Mouse (Mus musculus): ENCODE data around the gene Rgs6. TPM values are rescaled to one million over a fixed set of nuclear protein-coding genes. Genes with fewer than 3 reads are reported as not detected.

Gene Rgs6
- polyA plus RNA-seq, 1 experiment from 2014 or later: 17.7 TPM

DNA sequence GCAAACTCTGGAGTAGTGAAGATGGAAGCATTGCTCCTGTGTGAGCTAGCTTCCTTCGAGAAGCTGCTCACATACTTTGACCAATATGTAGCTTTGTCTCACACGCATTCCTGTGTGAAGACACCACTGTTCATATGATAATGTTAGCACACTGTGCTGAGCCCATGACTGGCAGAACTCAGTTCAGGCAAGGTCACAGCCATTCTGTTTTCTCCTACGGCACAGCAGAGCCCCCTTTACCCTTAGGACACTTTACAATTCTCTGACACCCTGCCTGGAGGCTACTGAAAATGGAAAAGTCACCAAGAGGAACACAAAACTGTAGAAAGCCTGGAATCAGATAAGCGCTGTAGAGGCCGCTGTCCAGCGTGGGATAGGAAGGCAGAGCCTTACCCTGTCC is 478.3 kb downstream of the Rgs6 start:
- no peak for ATAC-seq (ENCODE audit: insufficient number of reproducible peaks, low FRiP score)
- H3K27ac ChIP-seq (ENCODE audit: poor library complexity, severe bottlenecking): no peak overlapping the region
- no peaks in the 10 kb centered on the region for H3K36me3 ChIP-seq
- WGBS: 59% methylated on average over 6 of the region's 6 CpGs
- no peaks in the 10 kb centered on the region for H3K9me3 ChIP-seq (replicated peaks)
- no peak overlapping the region for H3K4me2 ChIP-seq
- no peaks in the 10 kb centered on the region for H3K27me3 ChIP-seq (replicated peaks)
- 0 out of 2 replicates have a peak, but pooled peaks cover 9% of the 10 kb centered on the region for H3K4me1 ChIP-seq (replicated peaks)
- no peak overlapping the region for H3K9ac ChIP-seq
- H3K4me3 ChIP-seq: no peak overlapping the region

DNA sequence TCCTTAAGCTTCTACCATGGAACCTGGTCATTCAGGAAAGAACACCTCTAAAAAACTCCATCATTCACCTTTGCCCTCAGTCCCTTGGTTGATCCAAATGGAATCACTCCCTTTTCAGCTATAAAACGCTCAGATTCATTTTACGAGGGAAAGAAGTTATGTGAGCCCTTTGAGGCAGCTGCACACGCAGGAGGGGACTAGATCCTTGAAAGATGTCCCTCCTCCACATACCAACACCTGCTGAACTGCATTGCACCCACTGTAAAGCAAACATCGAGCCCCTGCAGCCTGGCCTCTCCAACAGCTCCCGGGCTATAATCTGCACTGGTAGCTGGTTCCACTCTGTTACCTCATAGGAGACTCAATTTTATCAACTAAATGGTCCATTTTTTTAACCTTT is 482.8 kb downstream of the Rgs6 start:
- peaks cover 44% of the 10 kb centered on the region for H3K4me1 ChIP-seq (replicated peaks)
- WGBS: 55% methylated on average over 5 of the region's 5 CpGs
- no peak for ATAC-seq (ENCODE audit: insufficient number of reproducible peaks, low FRiP score)
- no peaks in the 10 kb centered on the region for H3K9me3 ChIP-seq (replicated peaks)
- no peak overlapping the region for H3K4me3 ChIP-seq
- no peak overlapping the region for H3K4me2 ChIP-seq
- H3K27me3 ChIP-seq (replicated peaks): no peaks in the 10 kb centered on the region
- H3K9ac ChIP-seq: no peak overlapping the region
- no peak overlapping the region for H3K27ac ChIP-seq (ENCODE audit: poor library complexity, severe bottlenecking)
- no peaks in the 10 kb centered on the region for H3K36me3 ChIP-seq

DNA sequence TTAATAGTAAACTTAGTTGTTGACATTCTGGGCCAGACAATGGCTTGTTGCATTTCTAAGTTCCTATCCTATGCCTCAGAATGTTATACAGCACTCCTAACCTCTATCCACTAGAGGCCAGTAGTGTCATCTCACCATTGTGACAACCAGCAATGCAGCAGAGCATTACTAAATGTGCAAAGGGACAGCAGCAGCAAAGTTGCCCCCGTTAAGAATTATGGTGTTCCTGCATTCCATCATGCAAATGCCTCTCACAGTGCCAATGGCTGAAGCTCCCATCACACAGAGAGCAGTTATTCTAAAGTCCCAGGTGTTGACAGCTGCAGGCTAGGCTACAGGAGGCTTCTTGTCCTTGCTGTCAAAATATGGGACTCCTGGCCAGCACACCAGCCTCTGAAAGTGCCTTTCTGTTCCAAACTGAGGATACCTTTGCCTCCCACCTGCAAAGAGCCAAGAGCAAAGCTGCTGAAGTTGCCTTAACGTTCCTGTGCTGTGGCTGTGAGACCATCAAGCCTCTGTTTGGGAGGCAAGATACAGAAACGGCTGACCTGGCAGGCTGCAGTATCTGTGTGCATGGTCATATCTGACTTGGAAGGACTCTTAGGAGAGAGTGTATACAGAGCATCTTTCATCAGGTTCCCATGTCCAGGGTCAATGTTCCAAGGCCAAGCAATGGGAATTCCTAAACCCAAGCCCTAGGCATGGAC is 484.2 kb downstream of the Rgs6 start:
- H3K4me3 ChIP-seq: no peak overlapping the region
- H3K27me3 ChIP-seq (replicated peaks): no peaks in the 10 kb centered on the region
- H3K27ac ChIP-seq (ENCODE audit: poor library complexity, severe bottlenecking): peak overlapping the region; percentile 96
- H3K36me3 ChIP-seq: no peaks in the 10 kb centered on the region
- peaks cover 49% of the 10 kb centered on the region for H3K4me1 ChIP-seq (replicated peaks)
- peak overlapping the region; percentile 51 for H3K4me2 ChIP-seq
- ATAC-seq (ENCODE audit: insufficient number of reproducible peaks, low FRiP score): peak; percentile 51
- WGBS: 3% methylated on average over 3 of the region's 3 CpGs
- no peaks in the 10 kb centered on the region for H3K9me3 ChIP-seq (replicated peaks)
- H3K9ac ChIP-seq: 0 out of 2 replicates have a peak overlapping the region, but pooled peaks have one; percentile 28

DNA sequence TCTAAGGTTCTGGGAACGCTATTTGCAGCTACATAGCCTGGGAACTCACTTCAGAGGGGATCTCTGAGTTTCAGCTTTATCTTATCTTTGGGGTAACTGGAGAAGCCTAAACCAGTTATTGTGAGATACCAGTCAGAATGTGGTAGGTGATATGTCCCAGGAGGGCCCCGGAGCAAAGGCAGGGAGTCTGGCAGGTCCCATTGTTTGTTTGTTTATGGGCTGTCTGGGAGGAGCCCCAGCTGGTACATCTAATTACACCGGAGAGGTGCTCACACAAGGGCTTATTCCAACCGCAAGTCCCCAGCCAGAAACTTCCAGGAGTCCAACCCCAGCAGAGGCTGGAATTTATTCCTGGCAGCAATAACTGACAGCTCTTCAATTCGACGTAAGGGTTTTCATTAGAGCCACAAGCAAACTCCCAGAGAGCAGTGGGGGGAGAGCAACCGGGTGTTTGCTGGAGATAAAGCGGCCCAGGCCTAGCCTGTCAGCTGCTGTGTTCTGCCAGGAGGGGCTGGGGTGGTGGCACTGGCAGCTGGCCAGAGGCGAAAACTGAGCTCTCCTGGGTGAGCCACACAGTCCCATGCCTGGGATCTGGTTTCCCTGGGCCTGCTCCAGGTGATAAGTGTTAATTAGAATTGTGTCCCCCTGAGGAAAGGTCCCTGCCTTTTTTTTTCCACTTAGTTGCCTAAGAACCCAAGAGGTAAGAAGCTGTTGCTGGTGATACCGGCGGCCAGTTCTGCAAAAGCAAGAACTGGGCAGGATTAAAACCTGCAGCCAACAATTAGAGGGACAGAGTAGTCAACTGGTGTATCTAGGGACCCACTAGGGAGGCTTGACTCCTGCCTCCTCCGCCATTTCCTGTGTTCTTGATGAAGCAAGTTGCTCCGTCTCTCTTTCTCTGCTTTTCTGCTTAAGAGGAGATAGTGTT is 485.1 kb downstream of the Rgs6 start:
- H3K36me3 ChIP-seq: no peaks in the 10 kb centered on the region
- ATAC-seq (ENCODE audit: insufficient number of reproducible peaks, low FRiP score): peak; percentile 97
- peak overlapping the region; percentile 96 for H3K27ac ChIP-seq (ENCODE audit: poor library complexity, severe bottlenecking)
- WGBS: 5% methylated on average over 13 of the region's 13 CpGs
- no peak overlapping the region for H3K4me3 ChIP-seq
- H3K4me1 ChIP-seq (replicated peaks): peaks cover 56% of the 10 kb centered on the region
- H3K4me2 ChIP-seq: peak overlapping the region; percentile 51
- H3K27me3 ChIP-seq (replicated peaks): no peaks in the 10 kb centered on the region
- H3K9ac ChIP-seq: peak overlapping the region; percentile 38; the same call in 1 of the 2 replicates
- H3K9me3 ChIP-seq (replicated peaks): no peaks in the 10 kb centered on the region

- H3K36me3 ChIP-seq: no peaks in the 10 kb centered on the region
- ATAC-seq (ENCODE audit: insufficient number of reproducible peaks, low FRiP score): 0 out of 2 replicates have a peak, but pooled peaks have one; percentile 26
- no peaks in the 10 kb centered on the region for H3K9me3 ChIP-seq (replicated peaks)
- peak overlapping the region; percentile 16 for H3K4me2 ChIP-seq
- H3K27ac ChIP-seq (ENCODE audit: poor library complexity, severe bottlenecking): peak overlapping the region; percentile 96
- no peaks in the 10 kb centered on the region for H3K27me3 ChIP-seq (replicated peaks)
- H3K4me1 ChIP-seq (replicated peaks): peaks cover 57% of the 10 kb centered on the region
- H3K4me3 ChIP-seq: no peak overlapping the region
- 47% methylated on average over 6 of the region's 6 CpGs for WGBS
- peak overlapping the region; percentile 38; the same call in 1 of the 2 replicates for H3K9ac ChIP-seq
Measured at GRCm38 (mm10) chr12:83073879-83074368, 485.8 kb downstream of the Rgs6 start.

DNA sequence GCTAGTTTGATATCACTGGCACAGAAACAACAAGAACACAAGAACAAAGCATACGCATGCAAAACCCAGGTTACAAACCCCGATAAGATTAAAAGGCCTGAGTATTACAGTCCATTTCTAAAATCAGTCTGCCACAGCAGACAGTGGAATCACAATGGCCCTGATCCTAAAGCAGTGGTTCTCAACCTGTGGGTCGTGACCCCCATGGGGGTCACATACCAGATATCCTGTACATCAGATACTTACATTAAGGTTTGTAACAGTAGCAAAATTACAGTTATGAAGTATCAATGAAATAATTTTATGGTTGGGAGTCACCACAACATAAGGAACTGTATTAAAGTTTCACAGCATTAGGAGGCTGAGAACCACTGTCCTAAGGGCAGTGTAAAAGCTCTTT is 488.1 kb downstream of the Rgs6 start:
- WGBS: 90% methylated on average over 3 of the region's 3 CpGs
- Histone ChIP-seq H3K36me3 (no peaks in the 10 kb centered on the region), H3K9ac (no peak overlapping the region), H3K27me3 (replicated peaks) (no peaks in the 10 kb centered on the region), H3K9me3 (replicated peaks) (no peaks in the 10 kb centered on the region), H3K4me3 (no peak overlapping the region), H3K4me1 (replicated peaks) (peaks cover 52% of the 10 kb centered on the region), H3K4me2 (no peak overlapping the region), H3K27ac (ENCODE audit: poor library complexity, severe bottlenecking) (no peak overlapping the region)
- ATAC-seq (ENCODE audit: insufficient number of reproducible peaks, low FRiP score): no peak

DNA sequence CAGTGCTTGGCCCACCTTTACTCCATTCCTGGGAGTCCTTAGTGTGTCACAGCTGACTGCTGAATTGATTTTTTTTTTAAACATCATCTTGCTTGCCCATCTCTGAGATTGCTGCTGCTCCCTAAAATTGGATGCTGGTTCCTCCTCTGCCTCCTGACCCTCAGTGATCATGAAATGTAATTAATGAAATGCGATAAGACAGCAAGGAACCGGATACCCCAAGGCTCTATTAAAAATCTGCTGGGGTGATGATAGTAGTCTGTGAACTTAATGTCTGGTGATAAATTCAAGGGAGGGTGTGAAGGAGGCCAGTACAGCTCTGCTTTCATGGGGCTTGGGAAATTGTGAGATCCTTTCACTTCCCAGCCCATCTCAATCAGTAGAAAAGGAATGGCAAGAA is 489.4 kb downstream of the Rgs6 start:
- Histone ChIP-seq H3K27me3 (replicated peaks) (no peaks in the 10 kb centered on the region), H3K27ac (ENCODE audit: poor library complexity, severe bottlenecking) (no peak overlapping the region), H3K36me3 (no peaks in the 10 kb centered on the region), H3K4me1 (replicated peaks) (peaks cover 46% of the 10 kb centered on the region), H3K9ac (no peak overlapping the region), H3K4me2 (no peak overlapping the region), H3K4me3 (no peak overlapping the region), H3K9me3 (replicated peaks) (no peaks in the 10 kb centered on the region)
- no peak for ATAC-seq (ENCODE audit: insufficient number of reproducible peaks, low FRiP score)
- WGBS: 82% methylated on average over 2 of the region's 2 CpGs

DNA sequence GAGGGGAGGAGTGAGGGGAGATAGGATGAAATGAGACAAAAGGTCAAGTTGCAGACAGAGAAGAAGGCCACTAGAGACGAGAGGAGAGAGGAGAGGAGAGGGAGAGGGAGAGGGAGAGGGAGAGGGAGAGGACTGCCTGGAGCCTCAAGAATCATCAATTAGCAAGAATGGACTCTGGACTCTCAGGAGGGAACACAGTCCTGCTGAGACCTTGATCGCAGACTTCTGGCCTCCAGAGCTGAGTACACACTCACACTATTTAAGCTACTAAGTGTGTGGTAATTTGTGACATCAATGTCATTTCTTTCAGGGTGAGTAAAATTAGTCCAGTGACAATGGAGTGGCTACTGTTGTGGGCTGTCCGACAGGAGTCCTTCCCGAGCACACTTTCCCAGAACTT is 495.3 kb downstream of the Rgs6 start:
- no peaks in the 10 kb centered on the region for H3K9me3 ChIP-seq (replicated peaks)
- no peak for ATAC-seq (ENCODE audit: insufficient number of reproducible peaks, low FRiP score)

DNA sequence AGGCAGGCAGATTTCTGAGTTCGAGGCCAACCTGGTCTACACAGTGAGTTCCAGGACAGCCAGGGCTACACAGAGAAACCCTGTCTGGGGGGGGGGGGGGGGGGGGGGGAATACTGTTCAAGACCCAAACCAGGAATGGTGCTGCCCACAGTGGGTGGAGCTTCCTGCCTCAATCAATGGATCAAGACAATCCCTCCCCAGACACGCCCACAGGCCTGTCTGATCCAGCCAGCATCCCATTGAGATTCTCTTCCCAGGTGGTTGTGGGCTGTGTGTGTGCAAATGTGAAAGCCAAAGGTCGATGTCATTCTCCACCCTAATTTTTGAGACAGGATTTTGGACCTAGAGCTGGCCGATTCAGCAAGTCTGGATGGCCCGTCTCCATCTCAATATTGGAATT is 496.5 kb downstream of the Rgs6 start:
- no peak for ATAC-seq (ENCODE audit: insufficient number of reproducible peaks, low FRiP score)
- Histone ChIP-seq H3K27ac (ENCODE audit: poor library complexity, severe bottlenecking) (no peak overlapping the region), H3K27me3 (replicated peaks) (no peaks in the 10 kb centered on the region), H3K9me3 (replicated peaks) (no peaks in the 10 kb centered on the region), H3K36me3 (no peaks in the 10 kb centered on the region), H3K9ac (no peak overlapping the region), H3K4me3 (no peak overlapping the region), H3K4me2 (no peak overlapping the region), H3K4me1 (replicated peaks) (peaks cover 22% of the 10 kb centered on the region)
- WGBS: 95% methylated on average over 5 of the region's 5 CpGs

More for the DNA sequence above, 495.3 kb downstream of the Rgs6 start:
- H3K36me3 ChIP-seq: no peaks in the 10 kb centered on the region
- no peak overlapping the region for H3K4me3 ChIP-seq
- H3K27me3 ChIP-seq (replicated peaks): no peaks in the 10 kb centered on the region
- H3K9ac ChIP-seq: no peak overlapping the region
- no peak overlapping the region for H3K4me2 ChIP-seq
- H3K27ac ChIP-seq (ENCODE audit: poor library complexity, severe bottlenecking): no peak overlapping the region
- 84% methylated on average over 3 of the region's 4 CpGs for WGBS
- peaks cover 22% of the 10 kb centered on the region for H3K4me1 ChIP-seq (replicated peaks)

- ATAC-seq (ENCODE audit: insufficient number of reproducible peaks, low FRiP score): no peak
- H3K36me3 ChIP-seq: no peaks in the 10 kb centered on the region
- H3K4me2 ChIP-seq: no peak overlapping the region
- no peaks in the 10 kb centered on the region for H3K9me3 ChIP-seq (replicated peaks)
- peaks cover 22% of the 10 kb centered on the region for H3K4me1 ChIP-seq (replicated peaks)
- H3K27ac ChIP-seq (ENCODE audit: poor library complexity, severe bottlenecking): peak overlapping the region; percentile 25; the same call in 1 of the 2 replicates
- no peaks in the 10 kb centered on the region for H3K27me3 ChIP-seq (replicated peaks)
- H3K4me3 ChIP-seq: no peak overlapping the region
- 56% methylated on average over 4 of the region's 4 CpGs for WGBS
- H3K9ac ChIP-seq: no peak overlapping the region
Measured at GRCm38 (mm10) chr12:83087010-83087409, 498.9 kb downstream of the Rgs6 start.

DNA sequence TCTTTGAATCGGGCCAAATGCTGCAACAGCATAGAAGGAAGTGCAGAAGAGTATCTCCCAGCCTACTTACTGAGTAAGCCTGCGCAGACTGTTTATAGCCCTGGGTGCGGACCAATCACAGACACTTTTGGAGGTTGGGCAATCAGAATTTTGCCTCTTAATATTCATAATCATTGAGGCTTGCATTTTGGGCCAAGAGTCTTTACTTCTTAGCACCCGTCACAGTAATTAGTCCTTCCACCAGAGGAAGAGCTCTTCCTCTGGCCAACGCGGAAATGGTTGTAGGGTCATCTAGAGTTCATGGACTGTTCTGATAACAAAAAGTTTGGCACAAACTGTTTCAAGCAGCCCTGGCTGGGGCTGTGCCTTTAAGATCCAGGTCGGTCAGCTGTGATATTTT is 499.5 kb downstream of the Rgs6 start:
- Histone ChIP-seq H3K9me3 (replicated peaks) (no peaks in the 10 kb centered on the region), H3K9ac (no peak overlapping the region), H3K4me1 (replicated peaks) (peaks cover 21% of the 10 kb centered on the region), H3K4me3 (no peak overlapping the region), H3K27ac (ENCODE audit: poor library complexity, severe bottlenecking) (peak overlapping the region; percentile 25; the same call in 1 of the 2 replicates), H3K4me2 (no peak overlapping the region), H3K36me3 (no peaks in the 10 kb centered on the region), H3K27me3 (replicated peaks) (no peaks in the 10 kb centered on the region)
- WGBS: 36% methylated on average over 7 of the region's 7 CpGs
- no peak; the same call in 1 of the 2 replicates for ATAC-seq (ENCODE audit: insufficient number of reproducible peaks, low FRiP score)
